Comparison of ENCODE assay signal across 30 mouse cellular contexts in the genomic region with DNA sequence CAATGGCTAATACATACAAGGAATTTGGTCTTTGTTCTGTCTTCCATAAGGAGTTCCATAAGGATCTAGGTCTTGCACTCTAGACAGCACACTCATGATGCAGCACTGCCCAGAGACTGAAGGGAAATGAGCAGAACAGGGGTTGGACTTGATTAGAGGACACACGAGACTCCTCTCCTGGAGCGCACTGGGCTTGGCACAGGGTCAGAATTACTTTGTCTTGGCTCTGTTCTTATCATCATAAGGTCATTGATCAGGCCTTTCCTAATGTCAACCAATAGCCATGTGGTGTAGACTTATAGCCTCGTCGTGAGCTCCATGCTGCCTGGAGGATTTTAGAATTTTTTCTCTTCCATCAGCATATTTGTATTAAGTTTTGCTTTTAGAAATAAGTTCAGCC.
"Had no signal": no experiment of that assay in that cellular context is flagged by ENCODE, and none has a peak within 500 bp of the region (broad histone marks: within the 10 kb centered on the region; RNA-seq: fewer than 3 reads in every experiment).

No protein-coding gene starts in this region.

- H3K4me3 ChIP-seq: left cerebral cortex, adult 2 months; limb, embryonic 10.5 days; limb, embryonic 12.5 days; limb, embryonic 13.5 days; limb, embryonic 15.5 days; liver, embryonic 12.5 days; liver, embryonic 13.5 days; liver, embryonic 15.5 days; lung, embryonic 15.5 days; megakaryocyte, embryonic 14.5 days; midbrain, embryonic 12.5 days; midbrain, embryonic 13.5 days; midbrain, embryonic 15.5 days; myocyte; neural tube, embryonic 12.5 days had no signal

- H3K36me3 ChIP-seq: limb, embryonic 10.5 days; limb, embryonic 12.5 days; limb, embryonic 13.5 days; limb, embryonic 15.5 days; liver, embryonic 12.5 days; liver, embryonic 13.5 days; liver, embryonic 15.5 days; lung, embryonic 15.5 days; midbrain, embryonic 12.5 days; midbrain, embryonic 13.5 days; midbrain, embryonic 15.5 days; neural tube, embryonic 12.5 days had no signal

- H3K27me3 ChIP-seq: limb, embryonic 12.5 days; limb, embryonic 13.5 days; limb, embryonic 15.5 days; liver, embryonic 12.5 days; liver, embryonic 13.5 days; liver, embryonic 15.5 days; lung, embryonic 15.5 days; megakaryocyte, embryonic 14.5 days; midbrain, embryonic 12.5 days; midbrain, embryonic 13.5 days; midbrain, embryonic 15.5 days; neural tube, embryonic 12.5 days had no signal

- DNase-seq: left cerebral cortex, postnatal 4 days; liver; liver, embryonic 13.5 days; liver, postnatal 0 days; lung, adult 18-20 months; lung, adult 2 months; lung, embryonic 14.5 days; lung, postnatal 10 days; lung, postnatal 14 days; lung, postnatal 36 days; lung, postnatal 4 days; midbrain, embryonic 14.5 days had no signal

- H3K4me1 ChIP-seq: limb, embryonic 10.5 days; limb, embryonic 12.5 days; limb, embryonic 13.5 days; limb, embryonic 15.5 days; liver, embryonic 12.5 days; liver, embryonic 13.5 days; liver, embryonic 15.5 days; lung, embryonic 15.5 days; megakaryocyte, embryonic 14.5 days; midbrain, embryonic 12.5 days; midbrain, embryonic 13.5 days; midbrain, embryonic 15.5 days; neural tube, embryonic 12.5 days had no signal

- ATAC-seq: liver, embryonic 12.5 days; liver, postnatal 0 days; lung, postnatal 0 days; midbrain, embryonic 13.5 days; midbrain, embryonic 15.5 days; midbrain, embryonic 16.5 days had no signal

- H3K9me3 ChIP-seq: limb, embryonic 10.5 days; limb, embryonic 12.5 days; limb, embryonic 13.5 days; limb, embryonic 15.5 days; liver, embryonic 12.5 days; liver, embryonic 13.5 days; liver, embryonic 15.5 days; lung, embryonic 15.5 days; megakaryocyte, embryonic 14.5 days; midbrain, embryonic 12.5 days; midbrain, embryonic 13.5 days; midbrain, embryonic 15.5 days; neural tube, embryonic 12.5 days had no signal

- H3K9ac ChIP-seq: limb, embryonic 12.5 days; limb, embryonic 13.5 days; limb, embryonic 15.5 days; liver, embryonic 12.5 days; liver, embryonic 13.5 days; liver, embryonic 14.5 days; liver, embryonic 15.5 days; liver, postnatal 0 days; lung, embryonic 14.5 days; lung, embryonic 15.5 days; midbrain, embryonic 12.5 days; midbrain, embryonic 13.5 days; midbrain, embryonic 15.5 days; neural tube, embryonic 12.5 days had no signal

- H3K4me2 ChIP-seq: limb, embryonic 12.5 days; limb, embryonic 13.5 days; limb, embryonic 15.5 days; liver, embryonic 12.5 days; liver, embryonic 13.5 days; liver, embryonic 15.5 days; lung, embryonic 14.5 days; lung, embryonic 15.5 days; midbrain, embryonic 12.5 days; midbrain, embryonic 13.5 days; midbrain, embryonic 15.5 days; neural tube, embryonic 12.5 days had no signal

- H3K27ac ChIP-seq: left cerebral cortex, adult 2 months; limb, embryonic 10.5 days; limb, embryonic 12.5 days; limb, embryonic 13.5 days; limb, embryonic 15.5 days; liver, embryonic 12.5 days; liver, embryonic 13.5 days; liver, embryonic 14.5 days; liver, embryonic 15.5 days; lung, embryonic 15.5 days; macrophage; midbrain, embryonic 12.5 days; midbrain, embryonic 13.5 days; midbrain, embryonic 15.5 days; neural tube, embryonic 12.5 days had no signal
